Mouse (Mus musculus) liver, adult 2 months (tissue): Measurements from ENCODE around the gene Wdtc1. TPM values are rescaled to one million over a fixed set of nuclear protein-coding genes. Genes with fewer than 3 reads are reported as not detected.

Source experiments
- DNase-seq: peaks from one replicate; pipeline ENCODE4 v3.0.0-alpha.2; 2011; ENCODE audit warnings: low read depth, low spot score; ENCODE audit errors: extremely low read depth
- H3K27ac ChIP-seq: fragments of 200-500 bp; replicated peaks from 2 replicates; pipeline ENCODE4 v1.5.1; 2012; ENCODE audit warnings: low read depth, mild to moderate bottlenecking, control low read depth, inconsistent platforms, low read length; ENCODE audit not compliant: insufficient read depth
- H3K27me3 ChIP-seq: fragments of 200-500 bp; 2 replicates; pipeline ENCODE4 v1.6.1; 2012; ENCODE audit warnings: mild to moderate bottlenecking, moderate library complexity, low read length, inconsistent platforms; ENCODE audit not compliant: control insufficient read depth, insufficient read depth
- H3K36me3 ChIP-seq: fragments of 200-500 bp; 2 replicates; pipeline ENCODE4 v1.6.1; 2012; ENCODE audit warnings: low read length, inconsistent platforms; ENCODE audit not compliant: control insufficient read depth, insufficient read depth
- H3K4me1 ChIP-seq: fragments of 200-500 bp; 2 replicates; pipeline ENCODE4 v1.6.1; 2011; ENCODE audit warnings: low read length; ENCODE audit not compliant: control insufficient read depth, insufficient read depth
- H3K4me3 ChIP-seq: fragments of 200-500 bp; 2 replicates; pipeline ENCODE4 v1.5.1; 2011; ENCODE audit warnings: low read depth, mild to moderate bottlenecking, control low read depth, low read length, moderate library complexity; ENCODE audit not compliant: insufficient read depth
- H3K79me2 ChIP-seq: fragments of 200-500 bp; 2 replicates; pipeline ENCODE4 v1.6.1; 2012; ENCODE audit warnings: inconsistent platforms, mild to moderate bottlenecking, low read length, moderate library complexity; ENCODE audit not compliant: control insufficient read depth, insufficient read depth
- H3K9ac ChIP-seq: fragments of 200-500 bp; 2 replicates; pipeline ENCODE4 v1.6.1; 2012; ENCODE audit warnings: low read depth, mild to moderate bottlenecking, control low read depth, inconsistent platforms, low read length
- CTCF ChIP-seq: fragments of 200-500 bp; IDR thresholded peaks from 2 replicates; pipeline ENCODE4 v1.5.1; 2011; ENCODE audit warnings: low read depth, low read length, control low read depth
- POLR2A ChIP-seq: fragments of 200-500 bp; IDR thresholded peaks from 2 replicates; pipeline ENCODE4 v1.6.1; 2011; ENCODE audit warnings: low read length, control low read depth; ENCODE audit not compliant: insufficient read depth; ENCODE audit errors: extremely low read depth
- WGBS: fragments of 180-500 bp; shearing (Covaris S2); methylation state at CpG from one replicate; pipeline ENCODE4 v1.1.7; 2018; 5-methylcytosine and 5-hydroxymethylcytosine counted together
- polyA plus RNA-seq: library from polyadenylated mRNA; depleted of rRNA; stranded (reverse); fragments of >200 nt; gene quantifications from 2 replicates; pipeline ENCODE4 v1.2.3, GENCODE M21; 2012
- total RNA-seq: library from RNA; depleted of rRNA; stranded (reverse); fragments of >200 nt; gene quantifications from 2 replicates; pipeline ENCODE4 v1.2.3, GENCODE M21; 2014

Wdtc1 gene
- total and polyA plus RNA-seq, 2 experiments: 20.6 to 83.3 TPM

GRCm38 (mm10) chr4:133374011-133374410 lies 20.7 kb upstream of the Wdtc1 start:
- no peaks in the 10 kb centered on the region for H3K36me3 ChIP-seq
- no peak overlapping the region for H3K9ac ChIP-seq
- H3K27ac ChIP-seq: no peak overlapping the region
- H3K27me3 ChIP-seq: no peaks in the 10 kb centered on the region
- no peak overlapping the region for H3K4me3 ChIP-seq
- WGBS: 73% methylated on average over 4 of the region's 4 CpGs
- TF ChIP-seq POLR2A (no peak), CTCF (no peak)
- no peak for DNase-seq
- H3K79me2 ChIP-seq: peaks cover 44% of the 10 kb centered on the region; the same call in 1 of the 2 replicates
- H3K4me1 ChIP-seq: peaks cover 25% of the 10 kb centered on the region

GRCm38 (mm10) chr4:133372278-133372665 lies 19.0 kb upstream of the Wdtc1 start:
- Histone ChIP-seq H3K4me3 (no peak overlapping the region), H3K79me2 (peaks cover 44% of the 10 kb centered on the region; the same call in 1 of the 2 replicates), H3K9ac (peak overlapping the region; percentile 34; the same call in 1 of the 2 replicates), H3K27me3 (no peaks in the 10 kb centered on the region), H3K4me1 (peaks cover 23% of the 10 kb centered on the region), H3K27ac (0 out of 2 replicates have a peak overlapping the region, but pooled peaks have one; percentile 14), H3K36me3 (no peaks in the 10 kb centered on the region)
- no peak for DNase-seq
- no peak for TF ChIP-seq CTCF
- TF ChIP-seq POLR2A: no peak
- WGBS: 22% methylated on average over 6 of the region's 6 CpGs

- Histone ChIP-seq H3K27ac (no peak overlapping the region), H3K4me1 (peaks cover 23% of the 10 kb centered on the region), H3K79me2 (peaks cover 42% of the 10 kb centered on the region; the same call in 1 of the 2 replicates), H3K4me3 (no peak overlapping the region; the same call in 1 of the 2 replicates), H3K36me3 (no peaks in the 10 kb centered on the region), H3K27me3 (no peaks in the 10 kb centered on the region), H3K9ac (0 out of 2 replicates have a peak overlapping the region, but pooled peaks have one; percentile 4)
- no peak for TF ChIP-seq POLR2A
- no peak for TF ChIP-seq CTCF
- no peak for DNase-seq
- 36% methylated on average over 7 of the region's 7 CpGs for WGBS
These were observed 18.5 kb upstream of the Wdtc1 start for GRCm38 (mm10) chr4:133371621-133372277.

- H3K4me3 ChIP-seq: peak overlapping the region; percentile 97
These were observed 17.3 kb upstream of the Wdtc1 start for GRCm38 (mm10) chr4:133370298-133371274.

GRCm38 (mm10) chr4:133369553-133370297 lies 16.4 kb upstream of the Wdtc1 start, which contains the start of gene Slc9a1:
Gene Slc9a1, plus strand, starts transcription at chr4:133369706.
- WGBS: under 1% methylated on average over 40 of the region's 40 CpGs
- H3K9ac ChIP-seq: peak within 1 kb of the TSS; percentile 97
- H3K4me1 ChIP-seq: peaks cover 23% of the 10 kb centered on the region
- H3K4me3 ChIP-seq: peak within 1 kb of the TSS; percentile 97
- H3K27ac ChIP-seq: peak within 1 kb of the TSS; percentile 77
- no peaks in the 10 kb centered on the region for H3K27me3 ChIP-seq
- peak; percentile 77 for DNase-seq
- peaks cover 35% of the 10 kb centered on the region; the same call in 1 of the 2 replicates for H3K79me2 ChIP-seq
- peak; percentile 100 for TF ChIP-seq POLR2A
- TF ChIP-seq CTCF: peak; percentile 87
- no peaks in the 10 kb centered on the region for H3K36me3 ChIP-seq

More at GRCm38 (mm10) chr4:133370298-133371274, 17.3 kb upstream of the Wdtc1 start:
- H3K4me1 ChIP-seq: peaks cover 23% of the 10 kb centered on the region
- peak overlapping the region; percentile 97 for H3K9ac ChIP-seq
- no peak for DNase-seq
- no peaks in the 10 kb centered on the region for H3K36me3 ChIP-seq
- no peak for TF ChIP-seq POLR2A
- no peak for TF ChIP-seq CTCF
- H3K27me3 ChIP-seq: no peaks in the 10 kb centered on the region
- peaks cover 39% of the 10 kb centered on the region; the same call in 1 of the 2 replicates for H3K79me2 ChIP-seq
- 56% methylated on average over 22 of the region's 22 CpGs for WGBS
- 0 out of 2 replicates have a peak overlapping the region, but pooled peaks have one; percentile 3 for H3K27ac ChIP-seq
